Mouse (Mus musculus) hindbrain, embryonic 14.5 days (tissue): ENCODE data around the gene Icam1. TPM values are rescaled to one million over a fixed set of nuclear protein-coding genes. Genes with fewer than 3 reads are reported as not detected.
"Not testable (repeated sequence)": the region's sequence is repeated elsewhere in the genome, so short reads cannot be mapped to it uniquely, and the experiment has no call there.

Source experiments
- ATAC-seq: fragments of 200-750 bp; cut with Nextera tagmentation; 2 replicates; pipeline ENCODE4 v1.8.0; 2017; ENCODE audit warnings: moderate number of reproducible peaks, mild to moderate bottlenecking, moderate TSS enrichment, moderate library complexity; ENCODE audit not compliant: low FRiP score
- DNase-seq: peaks from one replicate; pipeline ENCODE4 v3.0.0-alpha.2; 2015; ENCODE audit warnings: low spot score
- H3K27ac ChIP-seq: fragments of 300-500 bp; sonication (generic); 2 replicates; pipeline ENCODE4 v1.5.1; 2014; ENCODE audit warnings: mild to moderate bottlenecking, moderate library complexity
- H3K27me3 ChIP-seq: fragments of 300-500 bp; sonication (generic); 2 replicates; pipeline ENCODE4 v1.6.1; 2014; ENCODE audit warnings: mild to moderate bottlenecking, low read length, mixed read lengths; ENCODE audit not compliant: control insufficient read depth, insufficient read depth
- H3K36me3 ChIP-seq: fragments of 300-500 bp; sonication (generic); replicated peaks from 2 replicates; pipeline ENCODE4 v1.6.1; 2014; ENCODE audit not compliant: control insufficient read depth, insufficient read depth
- H3K4me1 ChIP-seq: fragments of 300-500 bp; sonication (generic); replicated peaks from 2 replicates; pipeline ENCODE4 v1.6.1; 2014; ENCODE audit warnings: antibody characterized with exemption, low read length, mixed read lengths; ENCODE audit not compliant: control insufficient read depth, insufficient read depth
- H3K4me2 ChIP-seq: fragments of 300-500 bp; sonication (generic); replicated peaks from 2 replicates; pipeline ENCODE4 v1.6.1; 2014; ENCODE audit warnings: mild to moderate bottlenecking, moderate library complexity
- H3K4me3 ChIP-seq: fragments of 300-500 bp; sonication (generic); replicated peaks from 2 replicates; pipeline ENCODE4 v1.5.1; 2014; ENCODE audit warnings: mild to moderate bottlenecking, low read length
- H3K9ac ChIP-seq: fragments of 300-500 bp; sonication (generic); 2 replicates; pipeline ENCODE4 v1.6.1; 2014
- H3K9me3 ChIP-seq: fragments of 300-500 bp; sonication (generic); 2 replicates; pipeline ENCODE4 v1.6.1; 2016; ENCODE audit warnings: low read length; ENCODE audit not compliant: control insufficient read depth
- WGBS: fragments of 180-500 bp; shearing (Covaris S2); extraction: QIAGEN DNeasy Blood & Tissue Kit; methylation state at CpG from one replicate; pipeline ENCODE4 v1.1.7; 2014; 5-methylcytosine and 5-hydroxymethylcytosine counted together
- polyA plus RNA-seq: library from polyadenylated mRNA; unstranded; fragments of >200 nt; fragmentation: Nextera tagmentation; extraction: Ambion mirVana; gene quantifications from 2 replicates; pipeline ENCODE4 v1.2.1, GENCODE M21; 2014

Gene Icam1
- polyA plus RNA-seq, 1 experiment from 2014 or later = 3.6 TPM

DNA sequence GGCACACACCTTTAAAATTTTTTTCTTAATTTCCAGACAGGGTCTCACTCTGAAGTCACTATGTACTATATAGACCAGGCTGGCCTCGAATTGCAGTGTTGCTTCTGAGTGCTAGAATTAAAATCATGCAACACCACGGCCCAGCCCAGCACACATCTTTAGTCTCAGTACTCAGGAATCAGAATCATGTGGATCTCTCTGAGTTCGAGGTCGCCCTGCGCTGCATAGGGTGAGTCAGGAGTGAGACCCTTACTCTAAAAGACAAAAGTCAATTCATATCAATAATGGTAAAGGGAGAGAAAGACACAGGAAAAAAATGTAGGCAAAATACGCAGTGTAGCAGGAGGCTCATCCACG, 13.5 kb upstream of the Icam1 start:
- peak overlapping the region; percentile 84 for H3K27ac ChIP-seq
- 9% methylated on average over 7 of the region's 7 CpGs for WGBS
- peak overlapping the region; percentile 92 for H3K4me3 ChIP-seq
- ATAC-seq (peak; percentile 43), DNase-seq (peak; percentile 33)
- peaks cover 29% of the 10 kb centered on the region for H3K36me3 ChIP-seq
- peaks cover 6% of the 10 kb centered on the region; the same call in 1 of the 2 replicates for H3K4me1 ChIP-seq
- H3K4me2 ChIP-seq = peak overlapping the region; percentile 73
- no peaks in the 10 kb centered on the region for H3K27me3 ChIP-seq
- H3K9ac ChIP-seq = peak overlapping the region; percentile 88
- no peaks in the 10 kb centered on the region for H3K9me3 ChIP-seq

DNA sequence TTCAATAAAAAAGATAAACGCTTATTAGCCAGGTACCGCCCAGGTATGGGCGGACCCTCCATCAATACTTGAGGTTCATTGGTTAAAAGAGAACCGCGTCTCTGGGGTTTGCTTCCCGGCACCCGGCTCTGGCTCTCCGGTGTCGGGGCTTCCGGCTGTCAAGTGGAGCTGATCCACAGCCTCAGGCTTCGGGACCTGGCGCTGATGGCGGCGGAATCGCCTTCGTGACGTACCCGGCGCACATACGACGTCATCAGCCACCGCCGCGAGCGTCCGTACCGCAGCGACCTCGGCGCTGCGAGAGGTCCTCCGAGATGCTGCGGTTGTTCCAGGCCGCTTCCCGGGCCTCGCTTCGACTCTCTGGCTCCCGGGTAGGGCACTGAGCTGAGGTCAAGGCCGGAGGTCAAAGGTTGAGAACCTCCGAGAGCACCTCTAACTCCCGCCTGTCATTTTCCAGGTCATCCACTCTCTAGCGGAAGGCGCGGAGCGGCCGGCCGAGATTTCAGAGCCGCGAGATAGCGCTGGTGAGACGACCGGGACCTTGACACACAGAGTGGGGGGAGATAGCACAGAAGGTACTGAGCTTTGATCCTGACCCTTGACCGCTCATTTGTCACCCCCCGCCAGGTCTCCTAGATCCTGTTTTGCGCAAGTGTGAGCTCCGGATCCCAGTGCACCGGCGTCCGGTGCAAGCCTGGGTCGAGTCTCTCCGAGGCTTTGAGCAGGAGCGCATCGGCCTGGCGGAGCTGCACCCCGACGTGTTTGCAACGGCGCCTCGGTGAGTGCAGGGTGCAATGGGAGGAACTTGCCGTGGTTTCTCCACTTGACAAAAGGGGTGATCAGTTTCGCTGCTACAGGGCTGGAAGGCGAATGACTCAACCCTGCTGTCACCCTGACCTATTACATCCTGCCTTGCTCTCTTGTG, 12.9 kb upstream of the Icam1 start, which contains the start of gene Mrpl4:
Gene Mrpl4, plus strand, starts transcription at position 112 of the 925 bp plus-strand sequence.
- Histone ChIP-seq H3K4me1 (peaks cover 6% of the 10 kb centered on the region; the same call in 1 of the 2 replicates), H3K36me3 (peaks cover 36% of the 10 kb centered on the region), H3K27ac (peak within 1 kb of the TSS; percentile 84), H3K9ac (peak within 1 kb of the TSS; percentile 88), H3K27me3 (no peaks in the 10 kb centered on the region), H3K4me3 (peak within 1 kb of the TSS; percentile 92), H3K9me3 (no peaks in the 10 kb centered on the region), H3K4me2 (peak within 1 kb of the TSS; percentile 73)
- peak; percentile 93 for DNase-seq
- peak; percentile 91 for ATAC-seq
- WGBS = under 1% methylated on average over 72 of the region's 72 CpGs

DNA sequence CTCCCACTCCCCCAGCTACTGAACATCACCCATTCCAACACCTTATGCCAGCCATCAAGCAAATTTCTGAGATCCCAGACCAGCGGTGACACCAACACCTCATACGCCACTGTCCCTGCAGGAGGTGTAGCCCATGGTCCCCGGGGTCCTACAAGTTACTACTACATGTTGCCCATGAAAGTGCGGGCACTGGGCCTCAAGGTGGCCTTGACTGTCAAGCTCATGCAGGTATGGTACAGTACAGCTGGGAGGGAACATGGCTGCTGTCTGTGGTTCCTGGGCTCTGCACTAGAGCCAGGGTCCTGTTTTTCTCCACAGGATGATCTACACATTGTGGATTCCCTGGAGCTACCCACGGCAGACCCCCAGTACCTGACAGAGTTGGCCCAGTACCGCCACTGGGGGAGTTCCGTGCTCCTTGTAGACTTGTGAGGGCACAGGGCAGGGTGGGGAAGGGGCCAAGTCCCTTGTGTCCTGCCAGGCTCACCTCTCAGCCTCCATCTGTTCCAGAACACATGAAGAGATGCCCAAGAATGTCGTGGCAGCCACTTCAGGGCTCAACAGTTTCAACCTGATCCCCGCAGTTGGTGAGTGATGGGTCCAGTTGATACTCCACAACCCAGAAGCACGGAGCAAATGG, 8.4 kb upstream of the Icam1 start:
- Histone ChIP-seq H3K9ac (no peak overlapping the region), H3K27ac (no peak overlapping the region), H3K4me1 (peaks cover 6% of the 10 kb centered on the region; the same call in 1 of the 2 replicates), H3K4me2 (no peak overlapping the region), H3K27me3 (no peaks in the 10 kb centered on the region), H3K36me3 (peaks cover 50% of the 10 kb centered on the region), H3K9me3 (no peaks in the 10 kb centered on the region), H3K4me3 (no peak overlapping the region)
- DNase-seq (no peak), ATAC-seq (no peak)
- 96% methylated on average over 10 of the region's 10 CpGs for WGBS

DNA sequence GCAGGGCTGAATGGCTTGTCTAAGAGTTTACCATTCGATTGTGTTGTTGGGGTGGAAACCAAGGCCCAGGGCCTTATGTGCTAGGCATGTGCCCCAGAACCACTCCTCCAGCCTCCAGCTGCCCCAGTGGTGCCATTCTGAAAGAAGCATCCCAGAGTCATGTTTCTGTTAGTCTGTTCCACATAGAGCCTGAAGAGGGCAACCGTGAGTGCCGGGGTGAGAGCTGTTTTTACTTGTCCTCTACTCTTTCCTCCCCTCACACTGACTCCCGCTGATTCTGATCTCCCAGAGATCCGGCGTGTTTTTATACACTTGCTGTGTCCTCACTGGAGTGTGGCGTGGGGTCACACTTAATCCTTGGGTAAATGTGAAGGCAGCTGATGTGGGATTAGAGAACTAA, 7.8 kb upstream of the Icam1 start:
- H3K27me3 ChIP-seq = 0 out of 2 replicates have a peak, but pooled peaks cover 2% of the 10 kb centered on the region
- H3K4me2 ChIP-seq = no peak overlapping the region
- no peak for DNase-seq
- H3K4me1 ChIP-seq = peaks cover 6% of the 10 kb centered on the region; the same call in 1 of the 2 replicates
- no peak overlapping the region for H3K27ac ChIP-seq
- H3K9me3 ChIP-seq = no peaks in the 10 kb centered on the region
- no peak overlapping the region for H3K9ac ChIP-seq
- H3K4me3 ChIP-seq = no peak overlapping the region
- 87% methylated on average over 7 of the region's 7 CpGs for WGBS
- peaks cover 50% of the 10 kb centered on the region for H3K36me3 ChIP-seq
- ATAC-seq = no peak

DNA sequence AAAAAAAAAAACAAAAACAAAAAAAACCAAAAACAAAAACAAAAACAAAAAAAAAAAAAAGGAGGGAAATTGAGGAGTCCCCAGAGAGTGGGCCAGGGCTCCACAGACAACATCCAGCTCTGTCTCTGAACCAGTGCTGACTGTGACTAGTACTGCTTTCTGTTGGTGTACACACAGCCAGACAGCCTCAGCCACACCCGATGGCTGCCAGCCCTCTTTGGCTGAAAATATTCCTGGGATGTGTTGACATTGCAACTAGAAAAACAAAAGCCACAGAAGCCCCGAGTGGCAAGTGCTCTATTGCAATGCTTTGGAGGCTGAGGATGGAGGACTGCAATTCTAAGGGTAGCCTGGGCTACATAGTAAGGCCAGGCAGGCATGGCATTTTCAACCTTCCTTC, 5.4 kb upstream of the Icam1 start:
- no peak for ATAC-seq
- DNase-seq = no peak
- H3K4me2 ChIP-seq = no peak overlapping the region

DNA sequence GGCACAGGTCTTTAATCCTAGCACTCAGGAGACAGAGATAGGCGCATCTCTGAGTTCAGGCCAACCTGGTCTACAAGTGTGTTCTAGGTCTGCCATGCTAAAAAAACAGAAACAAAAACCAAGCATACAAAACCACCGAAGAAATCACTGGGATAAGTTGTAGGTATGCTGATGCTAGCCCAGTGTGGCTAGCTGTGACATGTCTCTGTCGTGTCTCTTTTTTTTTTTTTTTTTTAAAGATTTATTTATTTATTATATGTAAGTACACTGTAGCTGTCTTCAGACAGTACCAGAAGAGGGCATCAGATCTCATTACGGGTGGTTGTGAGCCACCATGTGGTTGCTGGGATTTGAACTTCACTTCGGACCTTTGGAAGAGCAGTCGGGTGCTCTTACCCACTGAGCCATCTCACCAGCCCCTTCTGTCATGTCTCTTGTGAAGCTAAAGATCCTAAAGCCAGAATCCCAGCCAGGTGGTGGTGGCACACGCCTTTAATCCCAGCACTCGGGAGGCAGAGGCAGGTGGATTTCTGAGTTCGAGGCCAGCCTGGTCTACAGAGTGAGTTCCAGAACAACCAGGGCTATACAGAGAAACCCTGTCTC, 4.7 kb upstream of the Icam1 start:
- H3K27ac ChIP-seq, H3K4me3 ChIP-seq, ATAC-seq, H3K9me3 ChIP-seq, H3K9ac ChIP-seq, H3K4me1 ChIP-seq, H3K4me2 ChIP-seq, DNase-seq: not testable (repeated sequence)
- Histone ChIP-seq H3K27me3 (peaks cover 27% of the 10 kb centered on the region), H3K36me3 (peaks cover 31% of the 10 kb centered on the region)
- WGBS = 76% methylated on average over 9 of the region's 9 CpGs

More for the DNA sequence above, 5.4 kb upstream of the Icam1 start:
- H3K36me3 ChIP-seq = peaks cover 38% of the 10 kb centered on the region
- no peaks in the 10 kb centered on the region for H3K4me1 ChIP-seq
- peaks cover 21% of the 10 kb centered on the region for H3K27me3 ChIP-seq
- H3K27ac ChIP-seq = no peak overlapping the region
- 81% methylated on average over 2 of the region's 2 CpGs for WGBS
- no peaks in the 10 kb centered on the region for H3K9me3 ChIP-seq
- H3K9ac ChIP-seq = no peak overlapping the region
- H3K4me3 ChIP-seq = no peak overlapping the region

DNA sequence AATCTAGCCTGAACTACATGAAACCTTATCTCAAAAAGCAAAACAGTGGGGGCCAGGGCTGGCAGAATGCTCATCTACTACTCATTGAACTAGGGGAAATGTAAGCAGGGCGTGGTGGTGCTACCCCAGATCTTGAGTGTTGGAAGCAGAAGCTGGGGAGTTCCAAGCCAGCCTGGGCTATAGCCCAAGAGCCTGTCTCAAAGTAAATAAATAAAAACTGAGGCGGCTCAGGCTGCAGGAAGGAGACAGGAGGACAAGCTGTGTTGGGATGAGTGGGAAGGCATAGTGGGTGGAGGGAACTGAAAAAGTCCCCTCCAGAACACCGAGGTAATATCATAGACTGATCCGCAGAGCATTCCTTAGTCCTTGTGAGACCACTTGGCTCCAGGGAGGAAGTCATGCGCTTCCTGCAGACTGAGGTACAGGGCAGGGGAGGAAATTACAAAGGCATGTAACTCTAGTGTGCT, 3.9 kb upstream of the Icam1 start:
- no peak for ATAC-seq
- Histone ChIP-seq H3K4me2 (no peak overlapping the region), H3K4me1 (no peaks in the 10 kb centered on the region), H3K27ac (no peak overlapping the region), H3K36me3 (peaks cover 24% of the 10 kb centered on the region), H3K4me3 (no peak overlapping the region), H3K9me3 (no peaks in the 10 kb centered on the region), H3K27me3 (peaks cover 36% of the 10 kb centered on the region), H3K9ac (no peak overlapping the region)
- no peak for DNase-seq
- 66% methylated on average over 5 of the region's 5 CpGs for WGBS

DNA sequence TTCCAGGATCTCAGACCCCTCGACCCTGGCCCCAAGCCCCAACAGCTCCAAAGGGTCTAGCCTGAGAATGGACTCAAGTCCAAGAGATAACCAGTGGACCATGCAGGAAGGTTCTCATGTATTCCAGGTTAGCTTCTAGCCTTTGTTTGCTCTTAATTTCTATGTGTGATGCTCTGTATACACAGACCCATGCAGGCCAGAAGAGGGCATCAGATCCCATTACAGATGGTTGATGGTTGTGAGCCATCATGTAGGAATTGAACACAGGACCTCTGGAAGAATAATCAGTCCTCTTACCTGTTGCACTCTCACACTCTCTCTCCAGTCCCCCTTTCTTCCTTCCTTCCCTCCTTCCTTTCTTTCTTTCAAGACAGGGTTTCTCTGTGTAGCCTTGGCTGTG, 3.4 kb upstream of the Icam1 start:
- peaks cover 41% of the 10 kb centered on the region for H3K27me3 ChIP-seq
- DNase-seq = no peak

More for the DNA sequence above, 3.4 kb upstream of the Icam1 start:
- Histone ChIP-seq H3K9me3 (no peaks in the 10 kb centered on the region), H3K4me3 (no peak overlapping the region), H3K27ac (no peak overlapping the region), H3K36me3 (peaks cover 19% of the 10 kb centered on the region), H3K4me1 (no peaks in the 10 kb centered on the region), H3K9ac (no peak overlapping the region), H3K4me2 (no peak overlapping the region)
- ATAC-seq = no peak
- WGBS = 44% methylated on average over 1 of the region's 1 CpGs
